Mouse (Mus musculus) hindbrain, embryonic 10.5 days (tissue): ENCODE results near the gene Olfr150. TPM values are rescaled to one million over a fixed set of nuclear protein-coding genes. Genes with fewer than 3 reads are reported as not detected.
"Not testable (repeated sequence)": the region's sequence is repeated elsewhere in the genome, so short reads cannot be mapped to it uniquely, and the experiment has no call there.

Source experiments
- DNase-seq: peaks from one replicate; pipeline ENCODE4 v3.0.0-alpha.2; 2017; ENCODE audit warnings: low spot score
- H3K27ac ChIP-seq: fragments of 300-500 bp; sonication (generic); 2 replicates; pipeline ENCODE4 v1.5.1; 2016; ENCODE audit warnings: mild to moderate bottlenecking, moderate library complexity
- H3K27me3 ChIP-seq: fragments of 300-500 bp; sonication (generic); 2 replicates; pipeline ENCODE4 v1.6.1; 2016; ENCODE audit warnings: mild to moderate bottlenecking; ENCODE audit not compliant: poor library complexity, insufficient read depth, severe bottlenecking
- H3K36me3 ChIP-seq: fragments of 300-500 bp; sonication (generic); 2 replicates; pipeline ENCODE4 v1.6.1; 2016; ENCODE audit warnings: mild to moderate bottlenecking, moderate library complexity
- H3K4me1 ChIP-seq: fragments of 300-500 bp; sonication (generic); replicated peaks from 2 replicates; pipeline ENCODE4 v1.6.1; 2016; ENCODE audit warnings: mild to moderate bottlenecking
- H3K4me3 ChIP-seq: fragments of 300-500 bp; sonication (generic); 2 replicates; pipeline ENCODE4 v1.5.1; 2016; ENCODE audit warnings: mild to moderate bottlenecking, moderate library complexity
- H3K9me3 ChIP-seq: fragments of 300-500 bp; sonication (generic); 2 replicates; pipeline ENCODE4 v1.6.1; 2016; ENCODE audit warnings: mild to moderate bottlenecking, moderate library complexity
- WGBS: fragments of 180-500 bp; shearing (Covaris S2); methylation state at CpG from one replicate; pipeline ENCODE4 v1.1.7; 2016; 5-methylcytosine and 5-hydroxymethylcytosine counted together
- polyA plus RNA-seq: library from polyadenylated mRNA; unstranded; fragments of >200 nt; fragmentation: Nextera tagmentation; extraction: Ambion mirVana; gene quantifications from 2 replicates; pipeline ENCODE4 v1.2.1, GENCODE M21; 2016

Olfr150 gene
- polyA plus RNA-seq = not detected in 2 replicates

DNA sequence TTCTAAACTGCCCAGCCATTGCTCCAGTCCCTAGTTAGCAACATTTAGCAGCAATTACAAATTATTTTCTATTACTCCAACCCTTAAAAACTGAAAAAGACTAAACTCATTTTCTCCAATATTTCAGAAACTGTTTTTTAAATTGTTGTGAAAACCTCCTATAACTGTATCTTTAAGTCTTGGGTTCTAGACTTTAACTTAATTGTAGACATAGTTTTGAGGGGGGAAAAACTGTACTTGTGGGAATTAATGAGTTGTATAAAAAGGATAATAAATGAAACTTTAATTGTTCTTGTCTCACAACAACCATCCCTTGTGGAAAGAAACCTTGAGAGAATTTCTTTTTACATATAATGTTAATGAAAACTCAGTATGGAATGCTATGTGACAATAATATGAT is at the start of gene Olfr150:
TSS of gene Olfr150 (plus strand) at position 301 of the 400 bp plus-strand sequence.
- Histone ChIP-seq H3K9me3 (no peaks in the 10 kb centered on the region), H3K4me3 (no peak within 1 kb of the TSS), H3K4me1 (no peaks in the 10 kb centered on the region), H3K27me3 (no peaks in the 10 kb centered on the region), H3K27ac (no peak within 1 kb of the TSS), H3K36me3 (no peaks in the 10 kb centered on the region)
- no peak for DNase-seq

DNA sequence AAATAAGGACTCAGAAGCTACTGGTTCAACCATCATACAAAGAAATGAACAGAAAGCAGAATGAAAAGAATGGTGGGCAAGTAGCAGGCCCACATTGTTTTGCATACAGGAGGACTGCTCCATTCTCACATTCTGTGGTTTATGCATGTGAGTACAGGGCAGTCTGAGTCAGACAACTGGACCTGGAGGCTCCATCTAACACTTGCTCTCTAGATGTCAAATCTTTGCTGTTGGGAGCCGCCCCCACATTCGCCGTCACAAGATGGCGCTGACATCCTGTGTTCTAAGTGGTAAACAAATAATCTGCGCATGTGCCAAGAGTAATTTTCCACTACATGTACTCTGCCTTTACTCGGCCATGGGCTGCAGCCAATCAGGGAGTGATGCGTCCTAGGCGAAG is 29.7 kb upstream of the Olfr150 start:
- not testable (repeated sequence) for H3K27me3 ChIP-seq, H3K36me3 ChIP-seq, H3K27ac ChIP-seq, H3K4me1 ChIP-seq, H3K4me3 ChIP-seq, DNase-seq, H3K9me3 ChIP-seq
- WGBS = 82% methylated on average over 8 of the region's 8 CpGs

DNA sequence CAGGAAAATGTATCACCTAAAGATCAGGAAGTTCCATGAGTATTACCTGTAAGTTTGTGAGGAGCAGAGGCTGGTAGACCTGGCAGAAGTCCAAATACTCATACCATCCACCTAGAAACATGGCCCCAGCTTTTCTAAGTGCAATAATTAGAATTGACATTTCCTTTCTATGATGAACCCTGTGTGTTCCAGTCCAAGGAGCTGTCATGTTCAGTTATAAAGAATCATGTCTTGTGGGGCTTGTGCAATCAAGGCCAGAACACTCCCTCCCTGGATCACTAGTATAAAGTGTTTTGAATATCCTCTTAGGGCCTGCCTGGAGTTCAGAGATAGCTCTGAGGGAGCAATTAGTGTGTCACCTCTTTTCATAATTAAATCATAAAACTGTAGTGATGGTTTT is 23.8 kb upstream of the Olfr150 start, which contains the start of gene Olfr149:
TSS of gene Olfr149 (minus strand) at position 101 of the 400 bp plus-strand sequence.
- Histone ChIP-seq H3K36me3 (no peaks in the 10 kb centered on the region), H3K4me3 (no peak within 1 kb of the TSS), H3K27ac (no peak within 1 kb of the TSS), H3K9me3 (no peaks in the 10 kb centered on the region), H3K27me3 (no peaks in the 10 kb centered on the region), H3K4me1 (no peaks in the 10 kb centered on the region)
- DNase-seq = no peak

- Histone ChIP-seq H3K4me1 (no peaks in the 10 kb centered on the region), H3K36me3 (no peaks in the 10 kb centered on the region), H3K27me3 (no peaks in the 10 kb centered on the region), H3K9me3 (no peaks in the 10 kb centered on the region), H3K4me3 (no peak overlapping the region), H3K27ac (no peak overlapping the region)
- 70% methylated on average over 3 of the region's 3 CpGs for WGBS
- DNase-seq = no peak
Observed at GRCm38 (mm10) chr9:39708958-39709357, 21.8 kb upstream of the Olfr150 start.

DNA sequence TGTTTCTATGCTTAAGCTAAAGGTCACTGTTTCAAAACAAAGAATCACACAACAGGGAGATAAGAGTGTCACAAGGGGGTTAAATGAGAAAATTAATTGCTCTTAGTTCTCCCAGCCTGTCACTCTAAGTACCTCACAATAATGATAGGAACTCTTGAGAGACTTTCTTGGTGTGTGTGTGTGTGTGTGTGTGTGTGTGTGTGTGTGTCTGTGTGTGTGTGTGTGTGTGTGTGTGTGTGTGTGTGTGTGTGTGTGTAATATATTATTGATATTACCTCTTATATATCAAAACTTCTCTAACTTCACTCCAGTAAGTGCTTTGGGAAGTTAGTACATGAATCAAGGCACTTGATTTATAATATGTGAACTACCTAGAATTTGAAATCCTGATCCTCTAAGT is 19.7 kb upstream of the Olfr150 start, which contains the start of gene Olfr965:
TSS of gene Olfr965 (plus strand) at position 301 of the 400 bp plus-strand sequence.
- Histone ChIP-seq H3K9me3 (no peaks in the 10 kb centered on the region), H3K36me3 (no peaks in the 10 kb centered on the region), H3K27me3 (no peaks in the 10 kb centered on the region), H3K4me3 (no peak within 1 kb of the TSS), H3K4me1 (no peaks in the 10 kb centered on the region), H3K27ac (no peak within 1 kb of the TSS)
- DNase-seq = no peak

DNA sequence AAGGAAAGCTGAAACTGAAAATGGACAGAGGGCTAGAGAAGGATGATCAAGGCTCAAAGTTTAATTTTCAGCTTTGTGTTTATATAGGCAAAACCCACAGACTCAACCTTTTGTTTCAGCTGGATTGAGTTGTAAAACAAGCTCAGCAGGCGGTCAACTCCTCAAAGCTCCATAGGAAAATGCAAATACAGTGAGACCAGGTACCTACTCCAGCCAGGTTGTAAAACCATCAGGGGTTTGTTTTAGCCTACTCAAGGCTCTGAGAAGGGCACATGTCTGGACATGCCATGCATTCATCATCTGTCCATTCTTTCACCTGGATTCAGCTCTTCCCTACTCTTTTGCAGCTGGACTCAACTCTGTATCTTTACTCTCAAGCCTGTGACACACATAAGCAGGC is 10.0 kb downstream of the Olfr150 start:
- H3K27me3 ChIP-seq = no peaks in the 10 kb centered on the region
- no peak overlapping the region for H3K27ac ChIP-seq
- no peak for DNase-seq
- H3K36me3 ChIP-seq = no peaks in the 10 kb centered on the region
- 89% methylated on average over 1 of the region's 1 CpGs for WGBS
- H3K9me3 ChIP-seq = no peaks in the 10 kb centered on the region
- H3K4me3 ChIP-seq = no peak overlapping the region
- no peaks in the 10 kb centered on the region for H3K4me1 ChIP-seq

- Histone ChIP-seq H3K9me3 (no peaks in the 10 kb centered on the region), H3K27ac (no peak within 1 kb of the TSS), H3K27me3 (no peaks in the 10 kb centered on the region)
Observed at GRCm38 (mm10) chr9:39745949-39746348, 15.2 kb downstream of the Olfr150 start, which contains the start of gene Olfr967. Gene Olfr967 (plus strand): TSS chr9:39746249.

DNA sequence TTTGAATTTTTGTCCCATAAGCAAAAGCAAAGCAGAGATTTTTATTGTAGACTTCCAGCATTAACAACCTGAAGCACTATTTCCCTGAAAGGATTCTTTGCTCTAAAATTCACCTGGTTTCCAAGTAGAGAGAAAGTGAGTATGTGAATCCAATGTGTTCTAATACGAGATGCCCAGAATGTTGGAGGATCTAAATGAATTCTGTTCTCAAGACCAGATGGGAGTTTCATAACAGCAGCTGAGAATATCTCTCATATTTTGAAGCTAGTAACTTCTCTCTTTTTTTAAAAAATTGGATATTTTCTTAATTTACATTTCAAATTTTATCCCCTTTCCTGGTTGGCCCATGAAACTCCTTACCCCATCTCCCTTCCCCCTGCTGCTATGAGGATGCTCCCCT is 15.7 kb downstream of the Olfr150 start:
- no peaks in the 10 kb centered on the region for H3K9me3 ChIP-seq
- 90% methylated on average over 1 of the region's 1 CpGs for WGBS
- H3K27me3 ChIP-seq = no peaks in the 10 kb centered on the region
- no peak overlapping the region for H3K27ac ChIP-seq
- no peaks in the 10 kb centered on the region for H3K36me3 ChIP-seq
- no peak overlapping the region for H3K4me3 ChIP-seq
- no peak for DNase-seq
- H3K4me1 ChIP-seq = no peaks in the 10 kb centered on the region

More at GRCm38 (mm10) chr9:39745949-39746348, 15.2 kb downstream of the Olfr150 start, which contains the start of gene Olfr967:
- H3K36me3 ChIP-seq = no peaks in the 10 kb centered on the region
- no peak for DNase-seq
- H3K4me3 ChIP-seq = no peak within 1 kb of the TSS
- H3K4me1 ChIP-seq = no peaks in the 10 kb centered on the region

GRCm38 (mm10) chr9:39783153-39783552 is 52.4 kb downstream of the Olfr150 start, which contains the start of gene Olfr968:
Gene Olfr968 (minus strand): TSS chr9:39783253.
- Histone ChIP-seq H3K27ac (no peak within 1 kb of the TSS), H3K4me3 (no peak within 1 kb of the TSS), H3K36me3 (no peaks in the 10 kb centered on the region), H3K27me3 (no peaks in the 10 kb centered on the region), H3K4me1 (no peaks in the 10 kb centered on the region), H3K9me3 (no peaks in the 10 kb centered on the region)
- 88% methylated on average over 1 of the region's 1 CpGs for WGBS
- no peak for DNase-seq

Other genes starting within 250 kb of the Olfr150 start
- not detected in 2 replicates for gene Olfr44, start 237.0 kb upstream of the Olfr150 start, polyA plus RNA-seq
- gene Olfr957, start 215.2 kb upstream of the Olfr150 start, polyA plus RNA-seq = not detected in 2 replicates
- not detected in 2 replicates for gene Olfr958, start 176.9 kb upstream of the Olfr150 start, polyA plus RNA-seq
- not detected in 2 replicates for gene Olfr959, start 155.4 kb upstream of the Olfr150 start, polyA plus RNA-seq
- 6.0 and 10.1 TPM in 2 replicates for gene AW551984, start 126.6 kb upstream of the Olfr150 start, polyA plus RNA-seq
- gene Olfr148, start 120.3 kb upstream of the Olfr150 start, polyA plus RNA-seq = not detected in 2 replicates
- gene Olfr960, start 109.6 kb upstream of the Olfr150 start, polyA plus RNA-seq = not detected in 2 replicates
- gene Olfr961, start 85.9 kb upstream of the Olfr150 start, polyA plus RNA-seq = not detected in 2 replicates
- gene Olfr963, start 63.8 kb upstream of the Olfr150 start, polyA plus RNA-seq = not detected in 2 replicates
- gene Olfr149, start 23.9 kb upstream of the Olfr150 start, polyA plus RNA-seq = not detected in 2 replicates
- gene Olfr965, start 19.6 kb upstream of the Olfr150 start, polyA plus RNA-seq = not detected in 2 replicates
- gene Olfr967, start 15.3 kb downstream of the Olfr150 start, polyA plus RNA-seq = not detected in 2 replicates
- gene Olfr968, start 52.3 kb downstream of the Olfr150 start, polyA plus RNA-seq = not detected in 2 replicates
- not detected in 2 replicates for gene Olfr969, start 60.0 kb downstream of the Olfr150 start, polyA plus RNA-seq
- gene Olfr970, start 77.9 kb downstream of the Olfr150 start, polyA plus RNA-seq = not detected in 2 replicates
- gene Olfr971, start 105.9 kb downstream of the Olfr150 start, polyA plus RNA-seq = not detected in 2 replicates
- not detected in 2 replicates for gene Olfr972, start 135.4 kb downstream of the Olfr150 start, polyA plus RNA-seq
- gene Olfr229, start 176.4 kb downstream of the Olfr150 start, polyA plus RNA-seq = not detected in 2 replicates
- not detected in 2 replicates for gene Olfr974, start 206.5 kb downstream of the Olfr150 start, polyA plus RNA-seq
- gene Olfr975, start 221.1 kb downstream of the Olfr150 start, polyA plus RNA-seq = not detected in 2 replicates
- not detected in 2 replicates for gene Olfr976, start 230.2 kb downstream of the Olfr150 start, polyA plus RNA-seq